Mouse (Mus musculus) retina, postnatal 7 days (tissue): Measurements from ENCODE around the gene Pdcd6.

Experiments used
- DNase-seq: peaks from one replicate; pipeline ENCODE4 v3.0.0-alpha.2; 2012; ENCODE audit warnings: low read depth, low spot score

Gene Pdcd6

DNA sequence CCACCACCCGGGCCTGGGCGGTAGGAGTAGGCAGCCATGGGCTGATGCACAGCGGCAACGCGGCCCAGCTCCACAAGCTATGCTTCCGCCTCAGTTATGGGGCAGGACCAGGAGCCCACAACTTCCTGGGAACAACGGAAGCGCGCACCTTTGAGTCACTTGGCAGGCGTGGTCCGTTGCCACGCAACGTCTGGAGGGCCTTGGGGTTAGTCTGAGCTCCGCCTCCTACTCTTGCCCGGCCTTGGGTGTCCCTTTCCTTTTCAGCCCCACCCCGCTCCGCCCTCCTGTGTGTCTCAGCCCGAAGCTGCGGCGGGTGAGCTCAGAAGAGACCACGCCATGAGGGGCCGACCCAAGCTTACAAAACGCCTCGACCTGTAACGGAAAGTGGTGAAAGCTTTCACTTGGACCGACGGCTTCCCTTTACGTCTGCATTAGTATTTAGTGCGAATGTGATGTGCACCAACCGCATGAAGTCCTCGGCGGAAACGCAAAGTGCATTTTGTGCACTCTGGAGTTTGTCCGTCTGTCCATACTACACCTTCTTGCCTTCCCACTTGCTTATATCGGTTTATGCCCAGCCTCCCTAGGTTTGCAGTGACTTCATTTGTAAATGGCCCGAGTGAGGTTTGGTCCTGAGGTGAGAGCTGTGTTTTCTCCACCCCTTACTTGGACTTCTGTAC is at the start of gene Pdcd6:
TSS of gene Pdcd6 (minus strand) at position 411 of the 680 bp plus-strand sequence.
- DNase-seq: peak; percentile 65

DNA sequence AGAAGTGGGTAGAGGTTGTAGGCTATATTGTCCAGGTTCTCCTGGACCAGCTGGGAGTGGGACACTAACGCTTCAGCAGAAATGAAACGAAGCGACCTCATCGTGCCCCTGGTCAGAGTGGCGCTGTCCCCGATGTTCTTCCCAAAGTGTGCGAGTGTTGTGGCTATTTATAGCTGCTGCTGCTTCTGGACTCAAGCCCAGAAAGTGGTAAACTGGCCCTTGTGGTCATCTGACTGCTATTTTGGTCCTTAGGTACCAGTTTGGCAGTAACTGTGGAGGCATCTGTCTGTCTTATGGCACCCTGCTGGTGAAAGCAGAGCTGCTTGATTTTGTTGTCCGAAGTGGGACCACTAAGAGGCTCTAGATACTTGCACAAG is 46.5 kb upstream of the Pdcd6 start, which contains the start of gene Lrrc14b:
TSS of gene Lrrc14b (minus strand) at position 147 of the 377 bp plus-strand sequence.
- no peak for DNase-seq

DNA sequence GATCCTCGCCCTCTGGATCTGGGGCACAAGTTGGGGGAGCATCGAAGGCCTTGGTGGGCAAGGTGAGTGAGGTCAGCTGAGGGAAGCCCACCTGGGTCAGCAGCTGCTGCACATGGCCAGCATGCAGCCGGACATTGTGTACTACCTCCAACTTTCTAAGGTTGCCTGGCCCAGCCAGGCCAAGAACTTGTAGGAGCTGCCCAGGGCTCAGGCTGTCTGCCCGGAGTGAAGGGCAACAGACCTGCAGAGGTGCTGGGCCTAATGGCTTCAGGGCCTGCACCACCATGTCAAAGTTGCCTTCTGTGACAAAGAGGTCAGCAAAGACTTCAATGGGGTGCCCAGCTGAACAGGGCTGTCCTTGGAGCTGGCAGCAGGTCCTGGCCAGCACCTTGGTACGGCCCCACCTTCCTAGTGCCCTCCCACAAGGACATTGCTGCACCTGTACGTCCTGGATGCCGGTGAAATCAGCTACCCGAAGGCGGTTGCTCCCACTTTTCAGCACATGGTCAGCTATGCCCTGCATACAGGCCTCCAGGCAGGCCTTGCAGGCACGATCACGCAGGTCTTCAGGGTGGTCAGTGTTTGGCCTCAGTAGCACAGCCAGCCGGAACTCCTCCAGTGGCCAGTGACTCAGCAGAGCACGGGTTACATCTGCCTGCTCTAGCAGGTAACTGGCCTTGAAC is 45.9 kb upstream of the Pdcd6 start:
- DNase-seq: no peak

DNA sequence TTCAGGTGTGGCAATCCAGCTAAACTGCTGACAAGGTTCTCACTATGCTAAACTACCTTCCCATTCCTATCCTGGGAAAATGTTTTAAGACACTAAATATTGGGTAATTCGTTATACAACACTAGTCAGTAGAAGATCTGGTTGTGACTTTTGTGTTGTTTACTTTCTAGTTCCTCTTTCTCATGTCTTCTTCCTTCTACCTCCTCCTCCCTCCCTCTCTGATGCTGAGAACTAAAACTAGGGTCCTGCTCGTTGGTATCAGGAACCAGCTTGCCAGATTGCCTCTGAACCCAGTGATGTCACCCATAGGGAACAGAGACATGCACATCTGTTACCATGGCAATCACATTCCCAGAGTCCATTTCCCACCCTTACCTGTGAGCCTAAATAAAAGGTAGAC is 44.8 kb upstream of the Pdcd6 start:
- no peak for DNase-seq

DNA sequence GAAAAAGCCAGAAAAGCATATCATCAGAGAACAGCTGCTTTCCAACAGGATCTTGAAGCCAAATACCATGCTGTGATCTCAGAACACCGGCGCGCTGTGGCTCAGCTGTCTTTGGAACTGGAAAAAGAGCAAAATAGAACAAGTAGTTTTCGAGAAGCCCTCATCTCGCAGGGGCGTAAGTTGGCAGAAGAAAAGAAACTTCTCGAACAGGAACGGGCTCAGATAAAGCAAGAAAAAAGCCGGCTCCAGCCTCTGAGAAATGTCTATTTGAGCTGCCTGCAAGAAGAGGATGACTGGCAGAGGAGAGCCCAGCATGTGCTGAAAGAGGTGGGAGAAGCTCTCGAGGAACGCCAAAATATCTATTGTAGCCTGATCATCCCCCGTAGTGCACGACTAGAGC is 39.1 kb upstream of the Pdcd6 start:
- no peak for DNase-seq

DNA sequence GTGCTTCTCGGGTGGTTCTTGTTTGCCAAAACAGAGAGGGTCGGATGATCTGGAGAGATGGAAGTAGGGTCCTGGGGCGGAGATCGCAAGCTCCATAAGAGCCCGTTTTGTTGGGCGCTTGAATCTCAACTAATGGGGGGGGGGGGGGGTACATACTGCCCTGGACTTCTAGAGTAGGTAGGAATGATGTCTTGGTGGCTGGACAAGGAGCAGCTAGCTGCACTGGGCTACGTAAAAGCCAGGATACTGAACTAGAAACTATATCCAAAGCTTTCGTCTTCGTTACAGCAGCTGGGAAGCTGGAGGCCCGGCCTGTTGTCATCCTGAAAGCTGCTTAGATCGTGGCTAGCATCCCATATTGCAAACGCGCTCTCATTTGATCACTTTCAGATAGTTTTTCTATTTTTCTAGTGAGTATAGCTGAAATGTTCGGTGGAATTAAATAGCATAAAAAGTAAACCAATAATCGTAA is 33.1 kb upstream of the Pdcd6 start:
- no peak for DNase-seq

DNA sequence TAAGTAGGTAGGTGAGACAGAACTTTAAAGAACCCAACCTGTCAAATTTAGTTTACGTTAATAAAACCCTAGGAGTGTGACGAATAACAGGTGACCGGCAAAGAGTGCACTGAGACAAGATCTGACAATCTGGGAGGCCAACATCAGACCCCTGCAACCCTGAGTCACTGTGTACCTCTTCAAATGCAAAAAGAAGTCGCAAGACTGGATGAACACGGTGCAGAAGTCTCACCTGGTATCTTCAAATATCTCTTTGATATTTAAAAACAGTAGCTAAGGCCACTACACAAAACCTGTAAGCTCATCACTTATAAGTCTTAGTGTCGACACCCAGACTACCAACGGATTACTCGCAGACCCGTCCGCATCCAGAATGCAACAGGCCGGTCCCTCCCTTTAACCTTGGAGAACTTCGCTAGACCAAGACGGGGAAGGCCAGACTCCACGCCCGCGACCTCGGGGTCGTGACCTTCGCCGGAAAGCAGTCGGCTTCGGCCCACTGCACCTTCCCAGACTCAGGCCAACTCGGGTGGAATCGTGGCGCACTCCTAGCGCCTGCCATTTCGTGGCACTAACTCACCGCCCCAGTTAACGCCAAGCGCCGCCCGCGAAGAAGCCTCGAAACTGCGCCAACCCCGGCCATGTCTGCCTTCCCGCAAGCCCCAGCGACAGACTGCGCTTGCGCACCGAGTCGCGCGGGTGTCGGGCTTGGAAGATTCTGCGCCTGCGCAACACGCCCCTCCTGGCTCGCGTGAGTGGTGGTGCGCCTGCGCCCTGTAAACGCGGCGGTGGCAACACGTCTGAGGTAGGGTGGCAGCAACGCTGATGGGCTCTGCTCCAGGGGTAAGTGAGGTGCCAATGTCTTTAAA is 32.4 kb upstream of the Pdcd6 start, which contains the start of the genes Sdha and Ccdc127:
TSS of gene Sdha (minus strand) at position 715 of the 869 bp plus-strand sequence.
TSS of gene Ccdc127 (plus strand) at position 744 of the 869 bp plus-strand sequence.
- peak; percentile 97 for DNase-seq

DNA sequence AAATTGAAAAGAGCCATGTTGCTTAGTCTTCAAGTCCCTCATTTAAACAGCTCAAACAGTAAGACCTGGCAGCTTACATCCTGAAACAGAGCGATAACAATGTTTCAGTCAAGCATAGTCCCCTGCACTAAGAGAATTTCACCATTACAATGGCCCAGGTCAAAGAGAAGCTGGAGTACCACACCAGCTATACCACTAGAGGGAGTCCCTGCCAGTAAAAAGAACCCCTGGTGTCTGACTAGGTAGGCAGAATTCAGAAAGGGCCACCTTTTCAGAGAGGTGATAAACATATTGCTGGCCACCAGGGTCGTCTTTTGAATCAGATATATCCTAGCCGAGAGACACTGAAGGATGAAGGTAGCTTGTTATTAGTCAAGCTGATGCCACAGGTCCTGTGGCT is 23.7 kb upstream of the Pdcd6 start:
- no peak for DNase-seq

DNA sequence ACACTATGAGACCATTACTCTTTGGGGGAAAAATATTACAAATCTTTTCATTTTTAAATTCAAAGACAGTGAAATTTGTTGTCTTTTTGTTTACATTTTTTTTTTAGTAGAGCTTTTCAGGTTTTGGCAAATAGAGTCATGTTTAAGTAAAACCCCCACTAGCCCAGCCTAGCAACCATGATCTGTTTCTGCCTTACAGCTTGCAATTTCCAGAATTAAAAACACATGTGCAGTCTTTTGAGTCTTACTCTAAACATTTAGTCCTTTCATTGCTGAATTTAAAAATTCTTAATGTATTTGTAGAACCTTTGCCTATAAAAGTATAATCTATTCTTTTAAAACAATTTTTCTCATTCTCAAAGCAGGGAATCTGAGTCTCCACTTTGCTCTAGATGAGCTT is 11.9 kb upstream of the Pdcd6 start:
- DNase-seq: no peak

DNA sequence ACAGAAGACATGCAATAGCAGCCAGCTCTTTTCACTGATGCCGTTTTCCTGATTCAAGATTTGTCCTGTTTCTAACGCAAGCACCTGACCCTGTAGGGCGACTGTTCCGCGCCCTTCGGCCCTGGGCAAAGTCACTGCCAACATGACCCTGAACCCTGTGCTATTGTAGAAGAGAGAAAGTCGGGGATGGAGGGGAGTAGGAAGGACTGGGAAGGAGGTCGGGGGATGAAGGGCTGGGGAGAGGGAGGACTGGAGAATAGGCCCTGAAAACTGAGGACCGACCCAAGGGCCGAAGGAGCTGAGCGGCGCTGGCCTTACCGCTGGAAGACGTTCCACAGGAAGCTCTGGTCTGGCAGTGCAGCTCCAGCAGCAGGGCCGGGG is 601 bp downstream of the Pdcd6 start:
- DNase-seq: no peak

DNA sequence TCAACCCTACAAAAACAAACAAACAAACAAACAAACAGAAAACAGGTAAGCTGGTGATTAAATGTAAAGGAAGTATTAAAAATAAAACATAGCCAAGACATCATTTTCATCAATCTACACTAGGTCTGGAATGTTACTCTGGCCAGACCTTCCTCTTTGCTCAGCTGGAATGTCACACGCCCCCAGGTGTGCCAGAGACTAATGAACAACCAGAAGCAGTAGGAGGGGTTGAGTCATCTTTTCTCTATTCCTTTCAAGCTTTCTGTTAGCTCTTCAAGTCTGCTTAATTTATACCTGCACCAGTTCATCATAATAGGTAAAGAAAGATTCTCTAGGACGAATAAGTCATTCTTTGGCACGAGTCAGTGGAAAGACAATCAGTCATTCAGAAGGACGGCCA is 994 bp downstream of the Pdcd6 start:
- DNase-seq: no peak

DNA sequence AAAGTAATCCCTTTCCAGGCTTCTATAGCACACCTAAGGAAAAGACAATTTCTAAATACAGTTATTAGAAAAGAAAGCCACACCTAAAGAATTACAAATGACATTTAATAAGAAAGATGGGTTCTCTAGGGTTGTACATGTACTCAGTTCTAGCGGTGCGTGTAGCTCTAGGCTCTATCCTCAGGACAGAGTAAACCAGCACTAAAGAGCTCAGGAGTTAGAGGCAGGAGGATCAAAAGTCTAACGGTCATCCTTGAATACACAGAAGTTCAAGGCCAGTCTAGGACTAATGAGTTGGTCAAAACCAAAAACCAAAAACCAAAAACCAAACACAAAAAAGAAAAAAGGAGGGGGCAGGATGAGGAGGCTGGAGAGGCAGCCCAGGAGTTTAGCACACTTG is 2.8 kb downstream of the Pdcd6 start:
- no peak for DNase-seq

DNA sequence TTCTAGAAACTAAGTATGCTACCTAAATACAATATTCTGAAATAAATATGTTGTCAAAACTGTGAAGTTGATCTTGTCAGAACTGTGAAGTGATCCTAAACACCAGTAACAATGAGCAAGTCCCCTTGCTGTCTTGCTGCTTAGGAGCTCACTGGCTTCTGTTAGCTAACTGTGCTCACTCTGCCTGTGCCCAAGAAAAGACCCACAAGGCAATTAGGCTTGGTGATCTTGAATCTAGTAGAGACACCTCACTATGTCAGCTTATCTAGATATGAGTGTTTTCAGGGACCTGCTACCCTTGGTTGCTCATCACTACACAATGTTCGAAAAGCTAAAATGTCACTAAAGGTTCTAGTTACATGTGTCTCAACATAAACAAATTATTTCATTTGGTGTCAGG is 11.6 kb downstream of the Pdcd6 start:
- no peak for DNase-seq

DNA sequence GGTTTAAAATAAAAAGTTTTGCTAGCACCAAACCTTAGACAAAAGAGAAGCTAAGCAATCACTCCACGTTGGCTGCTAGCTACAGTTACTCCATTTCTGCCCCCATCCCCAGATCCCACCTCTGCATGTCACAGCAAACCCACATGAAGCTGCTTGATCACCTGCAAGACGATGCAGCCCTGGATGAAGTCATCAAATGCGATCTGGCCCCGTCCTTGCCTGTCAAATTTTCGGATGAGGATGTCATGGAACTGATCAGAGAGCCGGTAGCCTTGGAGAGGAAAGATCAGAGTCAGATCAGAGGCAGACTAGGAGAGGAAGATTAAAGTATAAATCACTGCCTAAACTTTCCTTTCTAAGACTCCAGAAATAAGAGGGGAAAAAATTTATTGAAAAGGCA is 12.0 kb downstream of the Pdcd6 start:
- DNase-seq: no peak

DNA sequence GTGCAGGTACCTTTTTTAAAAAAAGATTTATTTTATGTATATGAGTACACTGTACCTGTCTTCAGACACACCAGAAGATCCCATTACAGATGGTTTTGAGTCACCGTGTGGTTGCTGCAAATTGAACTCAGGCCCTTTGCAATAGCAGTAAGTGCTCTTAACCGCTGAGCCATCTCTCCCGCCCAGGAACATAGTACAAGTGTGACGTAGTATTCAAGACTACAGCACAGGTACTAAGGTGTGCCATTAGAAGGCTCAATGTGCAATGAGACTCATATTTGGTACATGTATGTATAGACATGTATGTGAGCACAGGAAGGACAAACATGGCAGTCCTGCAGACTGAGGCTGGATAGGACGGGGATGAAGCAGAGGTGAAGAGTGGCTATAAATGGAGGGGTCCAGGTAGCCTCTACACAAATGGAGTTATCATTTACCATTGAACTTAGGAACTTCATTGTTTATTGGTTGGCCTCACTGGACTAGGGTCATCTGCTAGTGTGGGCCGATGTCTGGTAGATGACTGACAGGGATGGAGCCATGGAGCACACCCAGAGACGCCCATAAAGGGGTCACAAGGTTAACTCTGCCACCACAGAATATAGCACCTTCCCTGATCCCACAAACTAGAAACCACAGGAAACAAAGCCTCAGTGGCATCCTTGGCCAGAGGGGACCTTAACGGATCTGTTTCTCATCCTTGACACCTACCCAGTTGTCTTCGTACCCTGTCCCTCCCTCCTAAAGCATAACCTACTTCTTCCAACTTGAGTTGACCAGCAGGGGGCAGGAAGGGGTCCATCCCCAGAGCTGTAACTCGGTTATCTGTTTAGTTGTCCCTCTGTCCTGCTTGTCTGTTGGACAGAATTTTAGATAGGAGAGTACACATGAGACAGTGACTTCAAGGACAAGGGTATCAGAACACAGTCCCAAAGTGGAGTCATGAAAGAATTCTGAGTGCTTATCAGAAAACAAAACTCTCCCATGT is 15.0 kb downstream of the Pdcd6 start:
- no peak for DNase-seq

DNA sequence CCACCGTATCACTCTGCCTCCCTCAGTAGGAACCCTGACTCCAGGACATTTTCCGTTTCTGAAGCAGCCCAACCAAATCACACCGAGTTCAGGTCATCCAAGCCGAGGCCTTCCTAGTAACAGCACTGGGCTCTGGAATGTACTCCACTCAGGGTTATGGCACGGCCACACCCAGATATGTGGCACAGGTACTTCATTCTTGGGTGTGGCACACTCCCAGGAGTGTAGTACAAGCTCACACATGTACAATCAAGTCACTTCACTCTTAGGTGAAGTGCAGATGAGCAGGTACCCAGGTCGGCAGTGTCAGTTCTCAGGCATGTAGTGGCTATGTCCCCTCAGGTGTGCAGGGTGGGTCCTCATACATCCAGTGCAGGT is 15.8 kb downstream of the Pdcd6 start:
- no peak for DNase-seq

DNA sequence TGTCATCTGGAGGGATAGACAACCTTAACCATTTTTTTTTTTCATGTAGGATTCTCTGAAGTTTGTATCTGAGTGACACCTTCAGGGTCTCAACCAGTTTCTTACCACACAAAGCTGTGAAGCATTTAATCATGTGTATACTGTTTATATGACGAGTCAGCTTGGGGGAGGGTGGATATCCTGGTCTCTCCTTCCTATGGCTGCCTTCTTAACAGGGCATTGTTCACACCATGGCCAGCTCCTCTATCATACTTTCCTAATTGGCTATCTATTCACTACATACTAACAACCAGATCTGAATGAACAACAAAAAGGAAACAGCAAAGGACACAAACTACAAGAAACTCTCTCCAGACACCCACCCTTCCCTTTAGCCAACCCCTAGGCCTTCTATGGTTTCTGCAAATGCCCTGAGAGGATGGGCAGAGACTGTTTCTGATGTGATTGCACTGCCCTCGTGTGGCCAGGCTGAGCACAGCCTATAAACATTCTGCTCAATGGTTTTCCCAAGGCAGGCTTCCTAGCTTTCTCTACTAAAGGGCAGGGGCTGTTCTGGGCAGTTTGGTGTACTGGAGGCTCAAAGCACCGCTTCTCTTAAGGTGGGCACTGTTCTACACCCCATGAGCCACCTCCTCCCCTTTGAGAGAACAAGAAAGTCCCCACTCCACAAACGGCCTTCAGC is 16.3 kb downstream of the Pdcd6 start:
- peak; percentile 54 for DNase-seq

DNA sequence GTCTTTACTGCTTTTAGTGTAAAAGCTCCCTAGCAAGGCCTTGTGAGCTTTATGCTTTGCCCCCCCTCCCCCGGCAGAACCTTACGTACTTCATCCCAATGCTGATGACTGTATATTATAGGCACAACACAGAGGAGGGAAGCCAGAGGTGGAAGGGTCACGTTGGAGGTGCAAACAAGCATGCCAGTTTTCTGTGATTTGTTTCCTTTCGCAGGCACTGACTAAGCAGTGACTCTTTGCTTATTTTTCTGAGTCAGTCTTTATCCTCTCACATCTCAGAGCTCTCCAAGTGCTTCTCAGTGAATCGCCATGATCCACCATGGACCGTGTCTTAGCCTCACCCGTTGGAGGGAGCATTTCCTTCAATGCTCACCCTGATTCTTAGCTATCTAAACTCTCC is 21.0 kb downstream of the Pdcd6 start:
- no peak for DNase-seq

DNA sequence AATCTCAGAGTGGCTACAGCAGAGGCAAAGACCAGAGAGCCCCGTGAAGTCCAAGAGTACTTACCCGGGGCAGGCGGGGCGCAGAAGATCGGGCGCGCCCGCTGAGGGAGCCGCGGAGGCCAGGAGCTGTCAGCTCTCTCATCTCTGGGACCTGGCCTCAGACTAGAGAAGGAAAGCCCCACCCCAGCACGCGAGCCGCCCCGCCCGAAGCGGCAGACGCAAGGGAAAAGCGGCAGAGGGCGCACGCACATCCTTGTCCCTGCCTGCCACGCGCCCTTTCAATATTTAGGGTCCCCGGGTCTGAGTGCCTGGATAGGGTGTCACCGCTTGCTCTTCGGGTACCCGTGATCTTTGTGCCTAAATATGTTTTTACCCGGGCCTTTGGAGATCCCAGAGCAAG is 25.2 kb downstream of the Pdcd6 start, which contains the start of gene Ahrr:
TSS of gene Ahrr (minus strand) at position 165 of the 400 bp plus-strand sequence.
- no peak for DNase-seq

DNA sequence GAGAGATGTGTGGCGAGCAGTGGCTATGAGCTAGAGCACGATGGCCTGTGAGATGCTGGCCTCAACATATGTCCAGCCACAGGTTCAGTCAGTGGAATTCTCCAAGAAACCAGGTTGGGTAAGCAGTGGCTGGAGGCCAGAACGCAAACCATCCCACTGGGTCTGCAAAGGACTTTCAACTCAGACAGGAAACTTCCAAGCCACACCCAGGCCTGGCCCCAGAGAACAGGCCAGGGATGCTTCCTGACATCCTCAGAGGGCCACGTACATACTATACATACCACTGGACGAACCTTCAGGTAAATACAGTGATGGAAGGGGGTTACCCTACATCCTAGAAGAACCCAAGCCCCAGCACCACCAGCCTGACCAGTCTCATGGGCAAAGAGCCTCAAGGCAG is 27.7 kb downstream of the Pdcd6 start:
- no peak for DNase-seq
